Mouse (Mus musculus) adrenal gland, postnatal 25 days (tissue): ENCODE data around the gene Il1a. TPM values are rescaled to one million over a fixed set of nuclear protein-coding genes. Genes with fewer than 3 reads are reported as not detected.

Experiments used
- DNase-seq: peaks from one replicate; pipeline ENCODE4 v3.0.0; 2021; ENCODE audit warnings: mixed read lengths
- long read RNA-seq: library from polyadenylated mRNA; stranded (forward); transcript quantifications from one replicate; pipeline ENCODE4 v2.0.0, GENCODE M21; 2021
- total RNA-seq: library from RNA; stranded (reverse); gene quantifications from 2 replicates; pipeline ENCODE4 v1.2.3, GENCODE M21; 2021

Il1a gene
- total RNA-seq = not detected in 2 replicates
- long read RNA-seq, partial matches to known transcripts = 0 of 1 reads
- long read RNA-seq, other reads (novel, unspliced or antisense) = 0 of 1 reads

DNA sequence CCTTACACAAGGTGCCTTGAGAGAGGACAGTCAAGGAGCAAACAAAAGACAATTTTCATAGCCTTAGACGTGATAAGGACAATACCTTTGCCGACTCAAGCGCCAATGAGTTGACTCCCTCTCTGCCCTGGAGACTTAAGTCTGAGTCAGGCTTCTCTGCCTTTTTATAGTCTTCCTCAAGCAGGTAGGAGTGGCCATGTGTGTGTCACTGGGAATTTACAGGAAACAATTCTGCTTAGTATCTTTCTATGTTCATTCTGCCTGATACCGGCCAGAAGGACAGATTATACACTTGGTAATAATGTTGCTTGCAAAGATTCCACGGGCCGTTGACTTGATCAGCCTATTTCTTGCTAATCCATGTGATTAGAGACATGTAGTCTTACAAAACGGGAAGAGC, at the start of gene Il1a:
Gene Il1a (minus strand): TSS at position 137 of the 400 bp plus-strand sequence.
- DNase-seq = no peak

DNA sequence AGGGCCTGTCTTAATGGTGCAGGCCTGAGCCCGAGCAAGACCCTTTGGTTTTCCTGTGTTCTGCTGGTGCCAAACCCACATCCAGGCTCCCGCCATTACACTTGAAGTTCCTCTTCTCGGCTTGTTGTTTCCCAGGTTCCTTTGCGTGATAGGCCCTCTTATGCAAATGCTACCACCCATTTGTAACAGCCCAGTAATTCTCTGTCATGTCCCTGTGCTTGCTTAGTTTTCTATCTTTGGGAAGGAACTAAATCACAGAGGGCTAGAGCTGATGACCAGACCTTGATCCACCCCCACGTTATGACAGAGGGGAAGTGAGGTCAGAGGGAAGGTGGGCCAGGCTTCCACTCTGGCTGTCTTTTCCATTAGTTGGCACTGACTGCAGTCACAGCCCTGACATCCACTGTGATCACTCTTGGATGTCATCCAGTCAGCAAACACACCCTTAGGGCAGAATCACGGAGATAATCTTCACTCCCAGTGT, 28.4 kb upstream of the Il1a start:
- DNase-seq = no peak

DNA sequence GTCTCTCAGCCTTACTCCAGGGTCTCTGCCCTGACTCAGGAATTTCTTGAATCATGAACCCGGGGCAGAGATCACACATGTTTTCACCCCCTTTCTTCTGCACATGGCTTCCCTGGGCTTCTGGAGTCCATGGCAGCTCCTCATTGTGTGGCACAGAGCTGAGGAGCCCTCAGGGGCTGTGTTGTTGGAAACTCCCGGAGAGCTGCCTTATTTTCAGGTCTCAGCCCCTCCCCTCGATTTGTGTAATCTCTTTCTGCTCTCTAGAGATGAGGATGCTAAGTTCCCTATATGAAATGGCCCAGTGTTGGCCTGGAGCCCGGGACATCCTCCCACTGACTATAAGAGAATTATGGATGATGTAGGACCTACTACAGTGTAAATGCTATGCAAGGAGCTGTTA, 23.7 kb upstream of the Il1a start:
- DNase-seq = no peak

DNA sequence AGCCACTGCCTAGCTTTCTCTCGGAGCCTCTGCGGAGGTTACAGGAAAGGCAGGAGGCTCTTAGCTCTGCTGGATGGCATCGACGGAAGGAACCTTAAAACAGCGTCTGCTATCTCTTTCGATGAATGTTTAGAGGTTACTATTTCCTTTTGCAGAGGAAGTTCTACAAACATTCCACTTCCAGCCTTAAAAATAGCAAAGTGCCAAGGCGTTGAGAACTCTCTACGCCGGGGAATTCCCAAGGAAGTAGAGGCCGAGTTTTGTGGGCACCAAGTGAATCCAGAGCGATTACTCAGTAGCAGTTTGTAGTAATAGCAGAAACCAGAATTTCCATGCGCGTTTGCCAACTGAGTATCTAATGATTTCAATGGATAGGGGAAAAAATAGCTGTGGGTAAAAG, 20.8 kb upstream of the Il1a start:
- no peak for DNase-seq

DNA sequence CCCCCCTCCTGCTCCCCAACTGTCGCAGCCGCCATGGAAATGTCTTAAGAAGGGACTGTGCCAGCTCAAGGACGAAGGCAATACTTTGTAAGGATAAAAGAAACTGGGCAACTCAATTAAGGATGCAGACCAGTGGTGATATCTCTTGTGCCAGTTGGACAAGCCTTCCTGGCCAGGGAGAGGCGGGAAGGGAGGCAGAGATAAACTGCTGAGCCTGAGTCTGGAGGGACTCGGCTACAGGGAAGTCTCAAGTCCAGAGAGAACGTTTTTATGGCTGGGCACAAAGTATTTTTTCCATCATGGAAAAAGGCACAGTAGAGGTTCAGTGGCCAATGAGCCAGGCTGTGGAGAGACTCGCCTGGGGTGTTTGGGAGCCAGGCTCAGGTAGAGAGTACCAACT, 20.3 kb upstream of the Il1a start:
- DNase-seq = no peak

DNA sequence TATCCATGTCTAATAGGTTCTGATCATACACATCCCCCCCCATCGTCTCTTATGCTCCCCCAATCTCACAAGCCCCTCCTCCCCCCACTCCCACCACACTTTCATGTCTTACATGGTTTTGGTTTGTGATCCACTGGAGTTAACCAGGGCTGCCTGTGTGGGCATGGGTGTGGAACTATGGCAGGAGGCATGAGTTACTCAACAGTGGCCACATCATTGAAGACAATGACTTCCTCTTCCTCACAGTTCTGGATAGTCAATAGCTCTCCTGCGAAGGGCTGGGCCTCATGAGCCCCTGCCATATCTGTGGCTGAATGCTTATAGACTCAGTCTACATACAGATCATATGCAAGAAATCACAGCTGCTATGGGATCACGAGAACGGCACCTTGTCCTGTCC, 18.5 kb upstream of the Il1a start:
- no peak for DNase-seq

DNA sequence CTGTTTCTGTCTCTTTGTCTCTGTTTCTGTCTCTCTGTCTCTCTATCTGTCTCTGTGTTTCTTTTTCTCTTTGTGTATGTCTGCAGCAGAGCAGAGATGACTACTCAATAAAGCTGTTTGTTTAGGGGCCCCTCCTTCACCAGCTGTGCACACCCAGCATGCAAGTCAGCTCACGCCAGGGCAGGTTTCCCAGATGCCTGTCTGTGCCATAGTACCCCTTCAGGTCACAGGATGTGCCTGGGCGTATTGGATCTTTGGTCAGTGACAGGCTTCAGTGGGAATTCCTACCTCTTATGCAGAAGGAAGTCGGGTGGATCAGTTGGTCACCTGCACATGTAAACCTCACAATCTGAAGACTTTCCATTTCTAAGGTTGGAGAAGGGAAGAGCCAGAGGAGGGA, 14.4 kb upstream of the Il1a start:
- DNase-seq = no peak

DNA sequence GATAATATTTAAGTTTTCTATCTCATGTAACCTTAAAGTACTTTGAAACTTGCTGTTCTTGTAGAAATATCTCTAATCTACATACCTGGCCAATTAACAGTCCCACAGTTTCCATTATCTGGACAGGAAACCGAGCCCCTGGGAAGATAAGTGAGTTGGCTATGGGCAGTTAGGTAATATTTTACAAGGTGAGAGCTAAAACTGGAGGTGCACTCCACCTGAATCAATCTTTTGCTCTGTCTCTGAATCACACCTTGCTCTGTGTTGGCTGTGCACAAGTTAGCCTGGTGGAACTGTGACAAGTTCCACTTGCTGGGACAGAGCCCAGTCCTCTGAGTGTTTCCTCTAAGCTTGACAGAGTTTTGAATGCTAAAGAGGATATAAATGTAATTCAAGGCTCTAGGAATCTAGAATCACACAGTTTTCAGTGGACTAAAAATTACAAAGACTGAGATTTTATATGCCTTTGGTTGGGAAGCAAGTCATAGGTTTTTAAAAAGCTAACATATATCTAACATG, 12.4 kb upstream of the Il1a start:
- no peak for DNase-seq

DNA sequence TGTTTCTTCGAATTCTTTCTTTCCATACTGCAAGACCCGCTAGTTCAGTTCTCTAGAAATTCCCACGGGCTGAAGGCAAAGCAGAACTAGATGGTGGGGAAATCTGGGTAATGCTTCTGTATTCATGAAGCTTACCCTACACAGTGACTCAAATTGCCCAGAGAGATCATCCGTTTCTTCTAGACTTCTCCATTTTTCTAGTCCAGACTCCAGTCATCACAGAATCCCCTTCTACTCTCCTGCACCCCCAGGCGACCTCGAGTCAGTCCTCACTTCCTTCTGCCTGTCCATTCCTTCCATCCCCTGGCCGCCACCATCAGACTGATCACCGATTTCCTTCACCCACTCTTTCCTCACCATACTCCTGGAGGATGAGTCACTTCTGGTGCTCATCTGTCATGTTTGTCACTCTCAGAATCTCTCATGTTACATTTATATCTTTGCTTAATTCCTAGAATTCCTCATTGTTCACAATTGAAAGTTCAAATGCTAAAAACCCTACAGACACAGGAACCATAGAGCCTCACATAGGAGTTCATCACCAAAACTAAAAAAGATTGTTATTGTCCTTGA, 10.3 kb upstream of the Il1a start:
- no peak for DNase-seq

DNA sequence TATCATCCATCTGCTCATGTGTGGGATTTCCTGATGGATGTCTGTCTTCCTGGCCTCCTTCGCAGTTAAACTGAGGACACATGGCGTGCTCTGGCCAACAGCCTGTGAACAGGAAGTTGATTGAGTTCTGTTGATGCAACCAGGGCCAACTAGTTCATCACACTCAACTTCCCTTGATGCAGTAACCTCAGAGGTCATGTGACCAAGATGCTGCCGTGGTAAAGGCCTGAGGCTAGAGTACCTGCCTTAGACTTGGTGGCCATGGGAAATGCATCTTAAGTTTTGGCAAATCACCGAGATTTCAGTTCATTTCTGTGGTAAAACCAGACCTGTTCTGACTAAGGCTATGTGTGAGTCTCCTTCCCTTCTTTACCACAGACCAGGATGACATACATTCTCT, 6.1 kb upstream of the Il1a start:
- no peak for DNase-seq

DNA sequence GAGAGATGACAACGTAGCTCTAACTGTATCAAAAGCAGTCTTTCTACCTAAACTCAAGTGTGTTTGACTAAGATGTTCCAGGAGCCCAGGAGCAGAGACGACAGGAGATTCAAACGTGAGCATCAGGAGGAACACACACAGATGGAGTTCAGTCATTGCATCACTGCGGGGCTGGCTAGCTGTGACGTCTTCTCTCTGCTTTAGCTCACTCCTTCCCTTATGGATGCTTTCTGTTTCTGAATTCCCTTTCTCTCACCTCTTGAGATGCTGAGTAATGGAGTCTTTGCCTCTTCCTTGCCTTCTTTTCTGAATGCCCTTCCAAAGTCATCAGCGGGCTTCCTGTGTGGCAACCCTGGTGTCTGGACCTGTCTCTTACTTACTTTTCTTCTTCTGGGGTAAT, 5.1 kb upstream of the Il1a start:
- no peak for DNase-seq

DNA sequence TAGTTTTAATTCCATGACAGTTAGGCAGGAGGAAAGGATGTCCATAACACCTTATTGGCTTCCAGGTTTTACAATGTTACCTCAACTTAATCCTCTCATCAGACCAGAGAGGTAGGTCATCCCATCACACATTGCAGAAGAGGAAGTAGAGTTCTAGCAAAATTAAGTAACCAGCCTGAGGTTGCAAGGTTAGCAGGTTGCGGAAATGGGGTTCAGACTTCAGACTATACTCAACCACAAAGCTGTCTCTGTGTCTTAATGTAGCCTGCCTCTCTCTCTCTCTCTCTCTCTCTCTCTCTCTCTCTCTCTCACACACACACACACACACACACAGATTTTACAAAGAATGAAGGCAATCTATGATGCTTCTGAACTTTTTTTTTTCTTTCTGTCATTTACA, 4.2 kb upstream of the Il1a start:
- DNase-seq = no peak

DNA sequence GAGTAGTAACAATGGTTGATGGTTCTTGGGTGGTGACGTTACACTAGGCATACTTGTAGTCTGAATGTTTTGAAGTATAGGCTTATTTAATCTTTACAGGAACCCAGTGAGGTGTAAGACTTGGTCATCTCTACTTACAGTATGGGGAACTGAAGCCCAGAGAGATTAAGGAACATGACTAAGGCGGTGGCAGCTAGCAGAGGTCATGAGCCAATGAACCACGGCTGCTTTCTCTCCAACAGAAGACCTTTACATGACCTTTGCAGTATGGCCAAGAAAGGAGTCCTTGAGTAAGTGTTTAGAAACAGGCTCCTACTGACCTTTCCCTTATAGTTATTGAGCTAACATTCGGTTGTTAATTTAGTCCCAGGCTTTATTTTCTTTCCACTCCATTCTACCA, 3.8 kb downstream of the Il1a start:
- DNase-seq = no peak

DNA sequence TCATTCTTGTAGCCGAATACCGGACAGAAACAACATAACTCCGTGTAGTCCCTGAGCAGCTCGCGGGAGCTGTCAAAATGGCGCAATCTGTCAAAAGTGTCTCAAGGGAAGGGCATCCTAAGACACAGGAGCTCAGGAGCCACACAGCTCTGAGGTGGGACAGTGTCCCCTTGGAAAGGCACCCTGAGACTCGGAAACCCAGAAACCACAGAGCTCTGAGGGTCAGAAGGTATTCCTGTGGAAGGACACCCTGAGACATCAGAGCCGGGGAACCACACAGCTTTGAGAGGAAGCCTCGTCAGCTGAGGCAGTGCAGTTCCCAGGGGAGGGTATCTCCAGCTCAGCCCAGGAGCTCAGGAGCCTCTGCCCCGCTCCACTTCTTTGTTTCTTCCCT, 12.2 kb downstream of the Il1a start:
- DNase-seq = peak; percentile 10

DNA sequence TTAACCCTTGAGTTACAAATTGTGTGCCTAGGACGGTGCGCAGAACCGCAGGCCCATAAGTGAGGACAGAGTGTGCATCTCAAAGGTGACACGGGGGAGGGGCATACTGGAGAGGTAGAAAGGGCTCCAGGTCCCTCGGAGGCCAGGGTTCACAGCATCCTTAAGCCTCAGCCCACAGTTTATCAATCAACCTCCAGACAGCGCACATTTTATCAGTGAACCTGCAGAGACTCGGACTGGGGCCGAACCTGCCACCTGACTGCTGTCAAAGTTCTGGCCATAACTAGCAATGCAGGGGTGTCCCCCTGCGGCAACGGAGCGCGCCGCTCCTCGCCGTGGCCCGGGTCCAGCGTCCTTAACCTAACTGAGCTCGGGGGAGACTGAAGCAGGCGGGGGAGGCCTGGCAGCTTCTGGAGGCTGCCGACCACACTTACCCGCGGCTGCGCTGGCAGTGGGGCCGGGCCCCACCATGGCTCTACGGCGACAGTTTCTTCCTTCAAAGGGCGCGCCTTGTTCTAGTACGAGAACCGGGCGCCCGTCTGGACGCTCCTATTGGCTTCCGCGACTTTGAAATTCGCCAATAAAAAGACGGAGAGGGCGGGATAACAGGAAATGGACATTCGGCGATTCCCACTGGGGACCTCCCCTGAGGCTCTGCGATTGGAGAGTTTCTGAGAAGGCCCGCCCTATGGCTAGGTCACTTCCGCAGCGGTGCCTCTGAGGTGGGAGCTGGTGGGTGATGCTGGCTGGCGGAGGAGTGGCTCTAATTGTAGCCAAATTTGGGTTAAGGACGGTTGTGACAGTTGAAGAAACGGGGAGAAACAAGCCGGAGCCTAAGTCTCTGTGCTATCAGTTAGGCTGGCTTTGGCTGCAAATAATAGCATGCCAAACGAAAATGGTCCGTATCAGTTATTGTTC, 12.8 kb downstream of the Il1a start, which contains the start of gene Ckap2l:
Gene Ckap2l (minus strand): TSS at position 542 of the 918 bp plus-strand sequence.
- peak; percentile 93 for DNase-seq

DNA sequence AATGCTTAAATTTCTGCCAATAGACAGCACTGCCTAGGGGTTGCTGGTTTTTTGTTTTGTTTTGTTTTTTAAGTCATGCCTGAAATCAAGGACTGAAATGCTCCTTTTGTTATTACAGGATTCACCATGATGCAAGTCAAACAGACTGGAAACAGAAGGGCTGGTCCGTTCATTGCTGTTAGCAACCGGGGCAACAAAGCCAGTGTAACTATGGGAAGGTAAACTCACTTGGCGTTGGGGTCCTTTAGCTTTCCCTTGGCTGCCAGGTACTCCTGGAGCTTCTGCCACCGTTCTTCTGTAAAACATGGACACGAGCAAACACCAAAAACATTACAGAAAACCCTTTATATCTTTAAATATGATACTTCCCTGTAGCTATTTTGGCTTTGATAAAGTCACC, 13.7 kb downstream of the Il1a start:
- DNase-seq = no peak

DNA sequence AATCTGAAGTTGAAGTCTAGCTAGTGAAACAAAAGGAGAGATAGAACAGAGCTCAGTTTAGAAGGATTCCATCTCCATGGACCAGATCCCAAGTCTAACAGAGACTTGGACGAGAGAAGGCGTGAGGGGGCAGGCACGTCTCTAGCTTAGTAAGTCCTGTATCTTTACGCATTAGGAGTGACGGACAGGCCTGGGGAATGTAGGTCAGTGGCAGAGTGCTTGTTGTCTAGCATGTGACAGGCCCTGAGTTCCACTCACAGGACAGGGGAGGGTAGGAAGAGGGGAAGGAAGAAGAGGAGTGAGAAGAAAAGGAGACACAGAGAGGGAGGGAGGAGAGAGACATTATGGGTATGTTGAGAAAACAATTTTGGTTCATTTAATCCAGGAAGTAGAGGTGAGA, 14.7 kb downstream of the Il1a start:
- DNase-seq = no peak

DNA sequence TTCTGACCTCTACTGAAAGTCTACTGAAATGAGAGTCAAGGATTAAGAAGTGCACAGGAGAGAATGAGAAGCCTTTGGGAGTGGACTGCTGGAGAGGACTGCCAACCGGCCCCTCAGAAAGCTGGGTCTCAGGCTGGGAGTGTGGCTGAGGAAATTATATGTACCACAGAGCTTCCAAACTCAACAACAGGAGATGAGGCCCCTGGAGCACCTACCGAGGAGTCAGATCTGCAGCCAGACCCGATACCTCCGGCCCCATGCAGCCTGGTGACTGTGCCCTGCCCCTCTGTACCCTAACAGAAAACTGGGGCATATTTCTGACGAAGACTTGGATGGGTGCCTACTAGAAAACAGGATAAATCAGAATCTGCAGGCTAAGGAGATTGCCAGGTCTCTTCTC, 35.9 kb downstream of the Il1a start:
- no peak for DNase-seq

DNA sequence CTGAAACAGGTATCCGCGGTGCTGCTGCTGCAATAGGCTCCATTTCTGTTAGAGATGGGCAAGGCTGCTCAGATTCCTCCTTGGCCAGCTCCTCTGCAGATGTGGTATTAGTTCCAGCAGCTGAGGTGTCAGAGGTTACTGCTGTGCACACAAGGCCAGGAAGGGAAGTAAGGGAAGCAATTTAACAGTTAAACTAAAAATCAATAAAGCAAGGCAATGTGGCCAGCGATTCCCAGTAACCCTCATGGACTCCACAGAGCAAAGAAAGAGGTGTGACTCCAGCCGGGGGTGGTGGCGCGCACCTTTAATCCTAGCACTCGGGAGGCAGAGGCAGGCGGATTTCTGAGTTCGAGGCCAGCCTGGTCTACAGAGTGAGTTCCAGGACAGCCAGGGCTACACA, 39.2 kb downstream of the Il1a start:
- DNase-seq = no peak

DNA sequence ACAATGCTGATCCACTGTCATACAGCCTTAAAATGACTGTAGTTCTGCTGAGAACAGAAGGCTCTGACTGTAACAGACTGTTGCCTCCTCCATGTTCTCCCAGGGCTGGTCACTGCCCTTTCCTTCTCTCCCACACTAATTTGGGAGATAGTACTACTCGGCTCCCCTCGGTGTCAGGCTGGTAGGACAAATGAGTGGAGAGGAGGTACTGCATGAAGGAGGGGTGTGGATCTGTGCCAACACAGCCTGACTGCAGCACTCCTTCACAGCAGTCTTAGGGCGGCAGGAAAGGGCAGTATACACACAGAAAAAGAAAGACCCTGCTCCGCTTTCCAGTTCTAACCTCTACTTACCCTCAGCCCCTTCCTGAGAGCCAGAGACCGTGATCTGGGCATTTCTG, 39.8 kb downstream of the Il1a start:
- DNase-seq = no peak

DNA sequence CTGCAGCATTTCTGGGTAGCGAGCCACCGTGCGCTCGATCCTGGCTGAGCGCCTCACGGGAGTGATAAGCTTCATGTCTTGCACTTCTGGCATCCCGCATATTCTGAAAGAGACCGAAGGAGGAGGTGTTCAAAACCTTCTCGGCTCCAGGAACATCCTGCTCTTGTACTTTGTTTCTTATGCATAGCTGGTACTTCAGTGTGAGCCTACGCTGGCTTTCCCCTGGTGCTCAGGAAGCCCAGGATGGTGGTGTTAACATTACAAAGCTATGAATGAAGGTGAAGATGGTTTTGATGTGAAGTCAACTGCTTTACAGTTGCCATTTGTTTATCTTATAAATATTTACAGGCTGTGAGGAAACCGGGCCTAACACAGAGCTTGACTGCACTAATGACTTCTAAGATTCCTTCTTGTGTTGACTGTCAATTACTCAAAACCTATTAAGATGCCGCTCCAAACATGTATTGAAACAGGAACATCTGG, 40.6 kb downstream of the Il1a start:
- DNase-seq = no peak

DNA sequence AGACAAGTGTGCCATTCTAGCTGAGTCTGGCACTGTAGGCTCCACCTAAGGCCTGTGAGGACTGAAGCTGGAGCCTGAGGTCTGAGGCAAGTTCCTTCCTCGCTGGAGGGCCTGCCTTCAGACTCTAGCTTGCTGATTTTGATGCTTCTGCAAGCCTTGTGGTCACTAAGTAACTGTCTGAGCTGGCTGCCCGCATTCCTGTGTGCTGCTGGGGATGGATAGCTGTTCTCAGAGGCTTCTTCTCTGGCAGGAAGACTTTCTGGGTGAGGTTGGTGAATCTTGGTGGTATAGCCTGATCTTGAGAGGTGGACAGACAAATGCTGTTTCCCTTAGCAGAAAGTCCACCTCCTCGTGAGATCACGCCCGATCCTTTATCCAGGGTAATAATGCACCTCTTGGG, 42.0 kb downstream of the Il1a start:
- no peak for DNase-seq

DNA sequence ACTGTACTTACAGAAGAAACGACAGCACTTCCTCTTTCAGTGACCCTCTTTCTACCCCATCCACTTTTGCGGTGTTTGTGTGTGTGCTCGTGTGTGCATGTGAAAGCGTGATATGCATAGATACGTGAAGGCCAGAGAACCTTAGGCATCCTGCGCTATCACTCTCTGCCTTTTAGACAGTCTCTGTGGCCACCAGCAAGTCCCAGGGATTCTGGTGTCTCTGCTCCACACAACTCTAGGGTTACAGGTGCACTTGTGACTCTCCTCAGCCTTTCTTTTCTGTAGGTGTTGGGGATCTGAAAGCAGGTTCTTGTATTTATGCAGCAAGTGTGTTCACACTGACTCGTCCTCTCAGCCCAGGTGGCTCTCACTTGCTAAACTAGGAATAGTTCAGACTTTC, 44.5 kb downstream of the Il1a start:
- no peak for DNase-seq
